Mouse (Mus musculus): Measurements from ENCODE around the gene Gm10577. TPM values are rescaled to one million over a fixed set of nuclear protein-coding genes. Genes with fewer than 3 reads are reported as not detected.

The Gm10577 gene
- polyA plus RNA-seq, 1 experiment from 2014 or later = not detected

DNA sequence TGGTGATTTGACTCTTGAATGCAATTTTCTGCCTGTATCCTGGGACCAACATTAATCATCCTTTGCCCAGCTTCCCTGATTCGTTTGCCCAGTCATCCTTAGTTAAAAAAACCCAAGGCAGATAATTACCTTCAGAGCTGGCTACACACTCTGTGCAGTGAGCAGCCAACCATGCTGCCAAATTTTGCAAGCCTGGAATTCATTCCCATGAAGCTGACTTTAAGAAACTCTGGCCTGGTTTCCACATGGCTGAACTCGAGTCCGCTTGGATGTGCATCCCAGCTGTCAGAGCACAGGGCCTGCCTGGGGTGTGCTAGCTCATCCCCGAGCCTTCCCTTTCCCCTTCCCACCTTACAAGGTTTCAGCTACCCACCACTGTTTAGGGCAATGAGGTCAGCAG lies 29.5 kb downstream of the Gm10577 start:
- 82% methylated on average over 4 of the region's 4 CpGs for WGBS (ENCODE audit: insufficient replicate concordance)
- Histone ChIP-seq H3K4me2 (no peak overlapping the region), H3K9ac (ENCODE audit: low read depth, low read length) (no peak overlapping the region), H3K4me3 (ENCODE audit: low read depth, low read length) (no peak overlapping the region), H3K36me3 (ENCODE audit: control insufficient read depth, insufficient read depth, low read length) (peaks cover 13% of the 10 kb centered on the region), H3K27me3 (ENCODE audit: control insufficient read depth, insufficient read depth, low read length) (no peaks in the 10 kb centered on the region), H3K4me1 (ENCODE audit: control insufficient read depth, insufficient read depth, low read length) (0 out of 2 replicates have a peak, but pooled peaks cover 5% of the 10 kb centered on the region), H3K27ac (ENCODE audit: low read depth, low read length) (no peak overlapping the region), H3K9me3 (replicated peaks; ENCODE audit: control insufficient read depth, low read length) (no peaks in the 10 kb centered on the region)
- ATAC-seq (replicated peaks; ENCODE audit: insufficient number of reproducible peaks, low FRiP score, low TSS enrichment) = no peak

DNA sequence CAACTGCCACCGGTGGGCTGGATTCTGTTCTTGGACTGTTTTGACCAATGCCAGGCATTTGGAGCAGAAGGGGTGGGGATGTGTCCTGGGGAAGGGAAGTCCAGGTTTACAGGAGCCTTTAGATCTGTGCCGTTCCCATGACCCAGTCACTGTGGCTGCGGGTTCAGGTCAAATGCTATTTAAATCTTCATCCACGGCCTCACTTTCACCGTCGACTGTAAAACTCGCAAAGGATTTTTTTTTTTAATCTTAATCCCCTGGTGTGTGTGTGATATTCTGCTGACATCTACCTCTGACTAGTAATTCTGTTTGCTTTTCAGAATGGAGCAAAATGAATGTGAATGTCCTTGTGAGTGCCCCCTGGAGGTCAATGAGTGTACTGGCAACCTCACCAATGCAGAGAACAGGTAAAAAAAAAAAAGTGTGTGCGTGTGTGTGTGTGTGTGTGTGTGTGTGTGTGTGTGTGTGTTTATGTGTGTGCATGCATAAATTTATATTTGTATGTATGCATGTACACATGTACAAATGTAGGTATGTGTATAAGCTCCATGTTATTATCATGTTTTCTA lies 32.2 kb downstream of the Gm10577 start:
- Histone ChIP-seq H3K4me3 (ENCODE audit: low read depth, low read length) (no peak overlapping the region), H3K36me3 (ENCODE audit: control insufficient read depth, insufficient read depth, low read length) (peaks cover 11% of the 10 kb centered on the region), H3K9ac (ENCODE audit: low read depth, low read length) (no peak overlapping the region), H3K27me3 (ENCODE audit: control insufficient read depth, insufficient read depth, low read length) (no peaks in the 10 kb centered on the region), H3K4me1 (ENCODE audit: control insufficient read depth, insufficient read depth, low read length) (no peaks in the 10 kb centered on the region), H3K27ac (ENCODE audit: low read depth, low read length) (no peak overlapping the region), H3K4me2 (no peak overlapping the region), H3K9me3 (replicated peaks; ENCODE audit: control insufficient read depth, low read length) (no peaks in the 10 kb centered on the region)
- no peak for ATAC-seq (replicated peaks; ENCODE audit: insufficient number of reproducible peaks, low FRiP score, low TSS enrichment)
- WGBS (ENCODE audit: insufficient replicate concordance) = 76% methylated on average over 8 of the region's 8 CpGs

DNA sequence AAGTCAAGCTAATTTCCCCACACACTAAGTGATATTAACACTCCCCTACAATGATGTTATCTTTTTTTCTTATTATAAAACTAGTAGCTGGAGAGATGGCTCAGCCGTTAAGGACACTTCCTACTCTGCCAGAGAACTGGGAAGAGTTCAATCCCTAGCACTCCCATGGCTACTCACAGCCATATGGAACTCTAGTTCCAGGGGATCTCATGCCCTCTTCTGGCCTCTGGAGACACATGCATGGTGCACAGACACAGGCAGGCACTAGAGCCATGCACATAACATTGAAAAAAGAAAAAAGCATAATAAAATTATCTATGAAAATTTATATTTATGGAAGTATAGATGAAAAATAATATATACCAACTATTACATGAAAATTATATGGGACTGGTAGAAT lies 33.3 kb downstream of the Gm10577 start:
- no peak overlapping the region for H3K9ac ChIP-seq (ENCODE audit: low read depth, low read length)
- no peak overlapping the region for H3K4me3 ChIP-seq (ENCODE audit: low read depth, low read length)
- H3K4me1 ChIP-seq (ENCODE audit: control insufficient read depth, insufficient read depth, low read length) = no peaks in the 10 kb centered on the region
- no peak for ATAC-seq (replicated peaks; ENCODE audit: insufficient number of reproducible peaks, low FRiP score, low TSS enrichment)
- WGBS (ENCODE audit: insufficient replicate concordance) = 74% methylated on average over 1 of the region's 1 CpGs
- no peak overlapping the region for H3K4me2 ChIP-seq
- H3K36me3 ChIP-seq (ENCODE audit: control insufficient read depth, insufficient read depth, low read length) = peaks cover 13% of the 10 kb centered on the region
- H3K27me3 ChIP-seq (ENCODE audit: control insufficient read depth, insufficient read depth, low read length) = no peaks in the 10 kb centered on the region
- no peaks in the 10 kb centered on the region for H3K9me3 ChIP-seq (replicated peaks; ENCODE audit: control insufficient read depth, low read length)
- H3K27ac ChIP-seq (ENCODE audit: low read depth, low read length) = no peak overlapping the region

DNA sequence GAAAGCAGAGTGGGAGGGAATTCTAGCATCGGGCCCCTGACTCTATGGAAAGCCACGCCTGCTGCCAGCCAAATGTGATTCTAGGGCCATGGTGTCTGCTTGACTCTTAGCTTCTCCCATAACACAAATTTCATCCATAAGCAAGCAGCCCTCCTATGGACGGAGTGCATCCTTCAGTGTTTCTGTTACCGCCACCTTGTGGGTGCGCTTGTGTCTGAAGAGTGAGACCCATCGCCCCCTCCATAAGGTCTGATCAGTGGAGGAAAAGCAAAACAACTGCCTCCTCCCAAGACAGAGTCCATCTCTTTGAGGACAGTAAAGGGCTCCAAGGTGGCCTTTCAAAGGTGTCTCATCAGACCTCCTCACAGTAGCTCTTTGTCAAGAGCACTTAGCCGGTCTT lies 43.0 kb downstream of the Gm10577 start:
- Histone ChIP-seq H3K36me3 (ENCODE audit: control insufficient read depth, insufficient read depth, low read length) (no peaks in the 10 kb centered on the region; the same call in 1 of the 2 replicates), H3K27me3 (ENCODE audit: control insufficient read depth, insufficient read depth, low read length) (no peaks in the 10 kb centered on the region), H3K27ac (ENCODE audit: low read depth, low read length) (no peak overlapping the region), H3K4me1 (ENCODE audit: control insufficient read depth, insufficient read depth, low read length) (no peaks in the 10 kb centered on the region), H3K4me2 (no peak overlapping the region), H3K4me3 (ENCODE audit: low read depth, low read length) (no peak overlapping the region), H3K9me3 (replicated peaks; ENCODE audit: control insufficient read depth, low read length) (no peaks in the 10 kb centered on the region), H3K9ac (ENCODE audit: low read depth, low read length) (no peak overlapping the region)
- no peak for ATAC-seq (replicated peaks; ENCODE audit: insufficient number of reproducible peaks, low FRiP score, low TSS enrichment)
- WGBS (ENCODE audit: insufficient replicate concordance) = 89% methylated on average over 7 of the region's 7 CpGs

DNA sequence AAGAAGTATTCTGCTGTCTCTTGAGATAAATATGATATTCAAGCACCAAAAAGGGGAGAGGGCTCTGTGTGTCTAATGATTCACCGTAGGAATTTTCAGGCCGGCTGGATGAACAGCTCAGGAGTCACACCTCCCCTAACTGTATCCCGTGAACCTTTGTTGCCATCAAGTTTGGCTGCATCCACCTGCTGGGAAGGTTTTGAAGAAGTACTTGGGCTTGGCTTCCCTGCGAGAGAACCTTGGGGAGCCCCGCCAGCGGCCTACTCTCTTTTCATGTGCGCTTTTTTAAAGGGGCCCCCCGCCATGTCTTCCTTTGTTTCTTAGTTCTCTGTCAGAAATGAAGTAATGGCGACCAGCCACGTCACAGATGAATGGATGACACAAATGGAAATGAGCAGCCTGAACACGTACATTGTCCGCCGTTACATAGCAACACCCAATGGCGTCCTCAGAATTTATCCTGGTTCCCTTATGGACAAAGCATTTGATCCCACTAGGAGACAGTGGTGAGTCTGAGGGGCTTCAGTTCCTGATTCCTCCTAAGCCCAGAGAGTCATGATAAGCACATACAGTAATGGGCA lies 46.0 kb downstream of the Gm10577 start:
- WGBS (ENCODE audit: insufficient replicate concordance) = 86% methylated on average over 14 of the region's 14 CpGs
- H3K4me2 ChIP-seq = no peak overlapping the region
- no peak for ATAC-seq (replicated peaks; ENCODE audit: insufficient number of reproducible peaks, low FRiP score, low TSS enrichment)
- H3K4me3 ChIP-seq (ENCODE audit: low read depth, low read length) = no peak overlapping the region
- H3K4me1 ChIP-seq (ENCODE audit: control insufficient read depth, insufficient read depth, low read length) = no peaks in the 10 kb centered on the region
- no peaks in the 10 kb centered on the region for H3K27me3 ChIP-seq (ENCODE audit: control insufficient read depth, insufficient read depth, low read length)
- no peak overlapping the region for H3K27ac ChIP-seq (ENCODE audit: low read depth, low read length)
- H3K9ac ChIP-seq (ENCODE audit: low read depth, low read length) = no peak overlapping the region
- no peaks in the 10 kb centered on the region; the same call in 1 of the 2 replicates for H3K36me3 ChIP-seq (ENCODE audit: control insufficient read depth, insufficient read depth, low read length)
- no peaks in the 10 kb centered on the region for H3K9me3 ChIP-seq (replicated peaks; ENCODE audit: control insufficient read depth, low read length)

DNA sequence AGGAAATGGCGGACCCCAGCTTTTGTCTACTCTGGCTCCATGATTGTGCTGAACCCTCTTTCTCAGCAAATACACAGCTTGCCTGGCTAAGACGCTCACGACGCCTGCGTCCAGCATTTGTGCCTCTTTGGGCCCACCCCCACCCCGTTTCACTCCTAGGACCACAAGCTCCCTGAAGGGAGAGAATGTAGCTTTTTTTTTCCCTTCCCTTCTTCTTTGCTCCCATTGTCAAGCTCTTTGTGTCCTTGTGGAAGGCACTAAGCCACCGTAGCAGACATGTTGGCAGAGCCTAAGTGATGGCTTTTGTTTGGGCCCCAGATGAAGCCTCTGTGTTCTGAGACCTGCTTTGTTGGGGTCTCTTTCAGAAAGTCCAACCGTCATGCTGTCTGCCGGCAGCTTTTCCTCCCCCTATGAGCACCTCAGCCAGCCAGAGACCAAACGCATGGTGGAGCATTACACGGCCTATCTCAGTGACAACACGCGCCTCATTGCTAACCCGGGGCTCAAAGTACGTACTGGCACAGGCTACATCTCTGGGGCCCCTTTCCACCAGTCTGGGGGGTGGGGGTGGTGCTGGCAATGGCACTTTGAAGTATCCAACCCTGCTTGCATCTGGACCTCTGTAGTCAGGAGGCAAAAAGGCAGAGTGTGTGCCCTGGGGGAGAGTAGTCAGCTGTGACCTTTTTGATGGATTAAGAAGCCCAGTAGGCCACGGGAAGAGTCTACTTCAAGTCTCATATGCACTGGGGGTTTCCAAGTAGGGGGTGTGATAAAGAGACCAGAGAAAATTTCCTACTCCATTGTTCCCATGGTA lies 46.6 kb downstream of the Gm10577 start:
- no peak overlapping the region for H3K4me2 ChIP-seq
- 85% methylated on average over 16 of the region's 16 CpGs for WGBS (ENCODE audit: insufficient replicate concordance)
- ATAC-seq (replicated peaks; ENCODE audit: insufficient number of reproducible peaks, low FRiP score, low TSS enrichment) = no peak

More for the DNA sequence above, 46.6 kb downstream of the Gm10577 start:
- Histone ChIP-seq H3K27ac (ENCODE audit: low read depth, low read length) (no peak overlapping the region), H3K9me3 (replicated peaks; ENCODE audit: control insufficient read depth, low read length) (no peaks in the 10 kb centered on the region), H3K27me3 (ENCODE audit: control insufficient read depth, insufficient read depth, low read length) (no peaks in the 10 kb centered on the region), H3K9ac (ENCODE audit: low read depth, low read length) (no peak overlapping the region), H3K4me1 (ENCODE audit: control insufficient read depth, insufficient read depth, low read length) (no peaks in the 10 kb centered on the region), H3K4me3 (ENCODE audit: low read depth, low read length) (no peak overlapping the region), H3K36me3 (ENCODE audit: control insufficient read depth, insufficient read depth, low read length) (no peaks in the 10 kb centered on the region; the same call in 1 of the 2 replicates)

Other genes starting within 250 kb of the Gm10577 start
- 9.3 and 16.3 TPM in 2 replicates for gene Cachd1, start 244.0 kb downstream of the Gm10577 start, polyA plus RNA-seq (2014; fragmentation: Nextera tagmentation; extraction: Ambion mirVana)
- 3.8 and 5.6 TPM in 2 replicates for gene Raver2, start 48.3 kb upstream of the Gm10577 start, polyA plus RNA-seq (2014; fragmentation: Nextera tagmentation; extraction: Ambion mirVana)
- gene Jak1, start 244.6 kb upstream of the Gm10577 start, polyA plus RNA-seq (2014; fragmentation: Nextera tagmentation; extraction: Ambion mirVana) = 65.1 and 69.8 TPM in 2 replicates